Mouse (Mus musculus) fibroblast of lung, adult 2 months (primary cell): ENCODE data around the gene Hpd.
A peak's percentile ranks its signal among the peaks of the same experiment; 100 is the strongest.

Experiments
- DNase-seq: peaks from one replicate; pipeline ENCODE4 v3.0.0-alpha.2; 2011; ENCODE audit warnings: low read depth

Hpd gene

GRCm38 (mm10) chr5:123148073-123148722, 34.3 kb downstream of the Hpd start:
- no peak for DNase-seq

DNA sequence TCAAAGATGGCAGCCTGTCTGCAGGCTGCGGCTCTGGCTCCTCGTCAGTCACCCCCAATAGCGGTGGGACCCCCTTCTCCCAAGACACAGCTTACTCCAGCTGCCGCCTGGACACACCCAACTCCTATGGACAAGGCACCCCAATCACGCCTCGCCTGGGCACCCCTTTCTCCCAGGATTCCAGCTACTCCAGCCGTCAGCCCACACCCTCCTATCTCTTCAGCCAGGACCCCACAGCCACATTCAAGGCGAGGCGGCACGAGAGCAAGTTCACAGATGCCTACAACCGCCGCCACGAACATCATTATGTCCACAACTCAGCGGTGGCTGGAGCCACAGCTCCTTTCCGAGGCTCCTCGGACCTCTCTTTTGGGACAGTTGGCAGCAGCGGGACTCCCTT, 35.0 kb downstream of the Hpd start:
- no peak for DNase-seq

- no peak for DNase-seq
These were observed 36.2 kb downstream of the Hpd start for GRCm38 (mm10) chr5:123146357-123146756.

DNA sequence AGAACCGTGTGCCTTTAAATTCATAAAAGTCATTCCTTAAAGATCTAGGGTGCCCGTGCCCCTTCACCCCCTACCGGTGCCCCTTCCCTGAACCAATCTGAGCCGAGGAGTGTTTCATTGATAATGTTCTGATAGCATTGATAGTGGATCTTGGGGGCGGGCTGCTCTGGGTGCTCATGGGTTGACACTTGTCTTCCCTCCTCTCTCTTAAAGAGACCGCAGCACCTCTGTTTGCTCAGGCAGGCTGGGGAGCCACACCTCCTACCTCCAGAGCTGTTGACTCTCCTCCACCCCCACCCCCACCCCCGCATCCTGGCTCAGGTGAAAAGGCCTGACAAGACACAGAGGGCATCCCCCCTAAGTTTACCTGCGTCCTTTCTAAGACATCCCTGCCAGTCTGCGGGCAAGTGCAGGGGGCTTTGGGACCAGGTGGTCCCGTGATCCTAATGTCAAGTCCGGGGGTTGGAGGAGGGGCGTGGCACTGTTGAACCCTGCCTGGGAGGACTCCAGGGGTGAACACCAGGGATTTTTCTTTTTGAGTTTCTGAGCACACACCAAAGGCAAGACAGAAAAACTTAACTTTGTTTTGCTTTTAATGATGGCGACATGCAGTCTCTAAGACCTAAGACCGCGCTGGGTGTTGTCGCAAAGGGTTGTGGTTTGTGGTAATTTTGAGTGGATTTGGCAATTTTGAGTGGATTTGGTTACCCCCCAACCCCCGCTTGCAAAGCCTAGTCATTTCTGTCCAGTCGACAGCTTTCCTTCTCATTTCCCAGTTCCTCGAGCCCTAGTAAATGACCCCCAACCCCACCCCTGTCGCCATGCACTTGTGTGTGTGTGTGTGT, 37.6 kb downstream of the Hpd start:
- DNase-seq = no peak

GRCm38 (mm10) chr5:123143971-123144745, 38.4 kb downstream of the Hpd start:
- no peak for DNase-seq

GRCm38 (mm10) chr5:123143251-123143970, 39.1 kb downstream of the Hpd start:
- DNase-seq = no peak

- DNase-seq = no peak
These were observed 40.1 kb downstream of the Hpd start, which contains the start of gene Setd1b for GRCm38 (mm10) chr5:123142161-123143157. Gene Setd1b, plus strand, starts transcription at chr5:123142193.

GRCm38 (mm10) chr5:123141555-123142160, 40.9 kb downstream of the Hpd start:
- no peak for DNase-seq

- DNase-seq = peak; percentile 89
These were observed 41.6 kb downstream of the Hpd start for GRCm38 (mm10) chr5:123140694-123141554.

- no peak for DNase-seq
These were observed 42.6 kb downstream of the Hpd start for GRCm38 (mm10) chr5:123139722-123140627.

DNA sequence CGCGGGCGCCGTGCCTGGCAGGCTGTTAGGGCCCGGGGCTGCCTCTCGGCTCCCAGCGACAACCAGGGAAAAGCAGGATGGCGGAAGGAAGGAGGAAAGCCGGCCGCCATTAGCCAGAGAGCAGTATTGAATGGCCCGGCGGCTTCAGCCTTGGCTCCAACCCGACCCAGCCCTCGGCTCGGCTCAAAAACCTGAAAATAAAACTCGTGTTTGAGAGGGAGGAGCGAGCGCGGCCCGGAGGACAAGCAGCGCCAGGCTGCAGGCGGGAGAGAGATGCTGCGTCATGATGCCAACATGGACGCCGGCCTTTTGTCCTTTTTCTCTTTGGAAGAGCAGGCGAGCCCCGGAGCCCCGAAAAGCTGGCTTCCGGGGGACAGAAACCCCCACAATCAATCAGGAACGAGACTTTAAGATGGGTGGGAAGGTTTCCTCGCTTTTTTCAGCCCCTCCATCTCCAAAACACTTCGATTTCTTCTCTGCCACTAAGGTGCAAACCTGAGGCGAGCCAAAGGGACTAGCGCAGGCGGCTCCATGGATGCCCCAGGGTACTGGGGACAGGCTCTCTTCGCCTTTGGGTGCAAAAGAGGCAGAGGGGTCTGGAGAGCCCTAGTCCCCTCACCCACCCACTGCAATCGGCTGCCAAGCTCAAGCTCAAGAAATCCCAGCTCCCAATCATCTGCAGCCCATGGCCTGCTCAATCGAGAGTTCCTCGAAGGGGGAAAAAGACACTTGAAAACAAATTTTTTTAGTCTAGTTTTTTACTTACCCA, 43.4 kb downstream of the Hpd start:
- DNase-seq = no peak

GRCm38 (mm10) chr5:123138230-123138911, 44.2 kb downstream of the Hpd start:
- peak; percentile 78 for DNase-seq

DNA sequence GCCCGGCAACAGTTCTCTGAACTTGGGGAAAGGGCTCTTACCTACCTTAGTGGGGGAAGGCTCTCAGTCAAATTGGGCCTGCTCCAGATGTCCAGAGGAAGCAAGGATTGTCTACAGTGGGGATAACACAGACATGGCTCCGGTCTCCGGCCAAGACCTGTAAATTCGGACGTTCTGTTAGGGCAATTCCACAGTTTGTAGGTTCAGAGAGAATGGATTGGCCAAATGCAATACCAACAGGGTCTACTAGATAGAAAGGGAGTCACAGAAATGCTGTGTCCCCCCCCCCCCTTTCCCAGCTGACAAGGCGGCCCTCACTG, 44.7 kb downstream of the Hpd start:
- no peak for DNase-seq

DNA sequence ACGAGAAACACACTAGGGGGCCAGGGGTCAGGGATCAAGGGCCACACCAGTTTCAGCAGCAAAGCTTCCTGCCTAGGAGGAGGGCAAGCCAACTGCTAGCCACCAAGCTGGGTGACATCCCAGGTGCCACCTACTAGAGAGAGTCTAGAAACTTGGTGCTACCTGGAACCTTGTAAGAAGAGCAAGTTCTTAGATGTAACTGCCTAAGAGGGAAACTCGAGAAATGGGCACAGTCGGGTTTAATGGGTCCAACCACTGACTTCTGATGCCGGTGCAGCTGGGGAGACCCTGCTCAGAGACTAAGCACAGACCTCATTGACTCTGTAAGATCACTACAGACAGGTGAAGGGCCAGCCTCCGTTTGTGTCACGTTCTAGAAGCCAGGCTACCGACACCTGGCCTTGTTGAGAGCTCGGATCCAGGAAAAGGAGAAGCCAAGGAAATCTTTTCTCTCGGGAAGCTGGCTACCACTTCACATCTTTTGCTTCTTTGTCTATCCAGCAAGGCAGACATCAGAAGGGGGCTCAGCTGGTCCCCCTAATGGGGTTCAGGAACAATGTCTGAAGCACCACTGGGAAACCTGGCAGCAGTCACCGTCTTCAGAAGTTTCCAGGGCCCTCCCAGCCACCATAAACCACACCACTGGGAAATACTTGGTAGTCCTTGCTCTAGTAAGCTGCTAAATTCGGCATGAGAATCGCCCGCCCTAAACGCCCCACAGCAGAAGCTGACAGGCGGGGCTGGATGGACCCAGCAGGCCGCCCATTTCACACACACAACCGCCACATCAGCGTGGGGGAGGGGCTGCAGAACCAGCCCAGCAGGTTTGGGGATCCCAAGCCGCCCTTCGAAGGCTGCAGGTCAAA, 45.2 kb downstream of the Hpd start:
- DNase-seq = peak; percentile 89

GRCm38 (mm10) chr5:123136361-123137043, 46.0 kb downstream of the Hpd start:
- DNase-seq = peak; percentile 89
